Mouse (Mus musculus): ENCODE data around the gene Ctsr.
"Not testable (repeated sequence)": the region's sequence is repeated elsewhere in the genome, so short reads cannot be mapped to it uniquely, and the experiment has no call there.

Gene Ctsr

DNA sequence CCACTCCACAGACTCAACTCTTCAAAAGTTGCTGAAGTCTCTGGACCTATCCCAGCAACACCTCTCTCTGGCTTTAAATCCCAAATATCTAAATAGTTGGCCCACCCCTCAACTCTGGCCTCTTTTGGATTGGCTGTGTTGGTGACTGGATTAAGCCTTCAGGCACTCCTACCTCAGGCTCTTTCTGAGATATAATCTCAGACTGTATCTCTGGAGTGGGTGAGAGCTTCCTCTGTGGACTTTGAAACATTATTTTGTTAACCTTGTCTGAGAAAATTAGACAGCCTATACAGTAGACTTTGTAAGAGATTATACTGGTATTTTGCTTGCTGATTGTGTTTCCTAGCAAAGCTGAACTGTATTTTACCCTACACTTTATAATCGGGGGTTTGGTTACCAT is at the start of gene Ctsr:
TSS of gene Ctsr (minus strand) at position 101 of the 400 bp plus-strand sequence.
- no peak for DNase-seq (ENCODE audit: low read depth)

DNA sequence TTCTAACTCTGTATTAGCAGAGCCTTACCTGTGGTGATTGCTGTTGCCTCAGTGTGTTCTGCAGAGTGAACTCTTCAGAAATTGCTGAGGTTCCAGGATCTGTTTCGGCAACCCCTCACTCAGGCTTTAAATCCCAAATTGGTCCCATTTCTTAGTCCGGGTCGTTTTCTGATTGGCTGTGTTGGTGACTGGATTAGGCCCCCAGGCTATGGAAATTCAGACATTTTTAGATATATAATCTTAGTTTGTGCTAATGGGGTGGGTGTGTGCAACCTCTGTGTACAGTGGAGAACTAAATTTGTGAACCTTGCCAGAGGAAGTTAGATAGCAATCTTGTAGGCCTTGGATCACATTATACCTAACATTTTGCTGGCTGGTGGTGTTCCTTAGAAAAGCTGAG is 39.3 kb upstream of the Ctsr start, which contains the start of gene Cts6:
TSS of gene Cts6 (minus strand) at position 101 of the 400 bp plus-strand sequence.
- no peak for DNase-seq (ENCODE audit: low read depth)

DNA sequence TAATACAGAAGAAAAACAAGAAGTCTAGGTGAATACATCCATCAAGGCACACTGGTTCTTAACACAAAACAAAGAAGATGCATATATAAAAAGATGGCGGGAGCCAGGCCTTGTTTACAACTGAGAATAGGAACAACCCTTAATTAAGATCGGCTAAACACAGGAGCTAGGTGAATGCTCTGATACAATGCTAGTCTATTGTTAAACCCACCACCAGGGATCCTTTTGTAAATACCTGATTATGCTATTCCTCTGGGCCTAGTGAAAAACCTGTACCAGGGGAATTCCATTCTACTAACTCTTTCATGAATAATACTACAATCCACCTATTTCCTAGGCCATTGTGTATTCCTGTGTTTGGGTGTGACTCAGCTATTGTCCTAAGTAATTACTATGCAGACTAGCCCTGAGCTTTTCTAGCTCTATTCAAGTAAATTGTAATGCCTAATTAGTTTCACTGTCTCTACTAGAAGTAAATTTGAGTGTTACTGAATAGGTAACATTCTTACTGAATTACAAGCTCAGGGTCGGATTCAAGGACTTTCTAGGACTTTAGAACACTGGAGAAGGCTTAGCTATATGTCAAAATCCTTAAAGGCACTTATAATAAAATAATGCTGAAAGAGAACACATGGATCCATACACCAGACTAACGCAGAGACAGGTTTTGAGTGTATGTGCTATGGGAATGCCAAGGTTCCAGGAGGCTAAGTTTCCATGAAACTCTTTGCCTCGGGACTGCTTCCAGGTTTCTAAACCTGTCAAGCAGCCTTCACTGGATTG is 21.3 kb upstream of the Ctsr start:
- not testable (repeated sequence) for DNase-seq (ENCODE audit: low read depth)

DNA sequence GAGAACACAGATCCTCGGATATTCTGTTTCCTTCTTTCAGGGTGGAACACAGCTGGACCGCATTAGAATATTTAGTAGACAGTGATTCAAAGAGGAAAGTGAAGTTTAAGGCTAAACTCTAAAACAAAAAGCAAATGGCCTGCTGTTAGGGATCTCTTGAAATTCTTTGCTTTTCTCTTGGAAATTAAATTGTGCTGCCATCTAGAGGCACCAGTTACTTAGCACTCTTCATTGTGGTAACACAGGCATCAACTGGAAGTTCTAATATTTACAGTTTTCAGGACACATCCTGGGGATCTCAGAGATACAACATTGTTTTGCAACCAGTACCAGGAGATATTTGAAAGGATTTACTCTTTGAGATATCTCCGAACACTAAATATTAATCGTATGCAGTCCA is 566 bp upstream of the Ctsr start:
- DNase-seq (ENCODE audit: low read depth), result no peak

Data from c-Kit-positive CD71-negative TER-119-negative erythroid progenitor cells, embryonic 14.5 days (primary cell).